Mouse (Mus musculus) inflammation-experienced regulatory T-cells, adult 6 months (primary cell): Measurements from ENCODE around the gene Nudt22. TPM values are rescaled to one million over a fixed set of nuclear protein-coding genes. Genes with fewer than 3 reads are reported as not detected.

ENCODE experiments used
- ATAC-seq: one replicate; pipeline ENCODE4 v1.8.0; 2017
- polyA plus RNA-seq, 3 experiments: library from polyadenylated mRNA; unstranded; fragments of 100-300 nt; shearing (Covaris generic); gene quantifications; one replicate each; pipeline ENCODE4 v1.2.1; 2017

Nudt22 gene
- polyA plus RNA-seq = 10 to 100 TPM; 23.7 to 35.3 (median 33.7) TPM

DNA sequence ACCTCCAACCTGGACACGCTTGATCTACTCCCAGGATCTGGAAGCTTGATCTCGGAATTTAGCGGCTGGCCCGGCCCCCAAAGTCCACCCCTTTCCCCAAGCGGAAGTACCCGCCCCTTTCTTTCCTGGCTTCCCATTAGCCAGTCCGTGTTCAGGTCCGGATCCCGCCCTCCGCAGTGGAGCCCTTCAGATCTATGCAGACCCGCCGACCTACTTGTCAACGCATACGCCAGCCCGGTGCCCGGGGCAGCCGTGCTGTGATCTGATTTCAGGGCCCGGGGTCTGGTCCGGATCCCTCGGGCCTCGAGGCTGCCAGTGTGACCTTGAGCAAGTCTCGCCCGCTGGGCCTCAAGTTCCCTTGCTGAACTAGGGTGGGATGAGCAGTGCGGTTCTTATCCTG, at the start of gene Nudt22, which contains the start of gene Trpt1:
Gene Nudt22 (minus strand): TSS at position 112 of the 400 bp plus-strand sequence.
Gene Trpt1 (plus strand): TSS at position 126 of the 400 bp plus-strand sequence.
- peak; percentile 50 for ATAC-seq

- ATAC-seq = no peak
Observed at GRCm38 (mm10) chr19:7044706-7045105, 48.8 kb upstream of the Nudt22 start.

- no peak for ATAC-seq
Observed at GRCm38 (mm10) chr19:7044279-7044678, 48.4 kb upstream of the Nudt22 start.

GRCm38 (mm10) chr19:7041171-7041570, 45.3 kb upstream of the Nudt22 start:
- ATAC-seq = no peak

DNA sequence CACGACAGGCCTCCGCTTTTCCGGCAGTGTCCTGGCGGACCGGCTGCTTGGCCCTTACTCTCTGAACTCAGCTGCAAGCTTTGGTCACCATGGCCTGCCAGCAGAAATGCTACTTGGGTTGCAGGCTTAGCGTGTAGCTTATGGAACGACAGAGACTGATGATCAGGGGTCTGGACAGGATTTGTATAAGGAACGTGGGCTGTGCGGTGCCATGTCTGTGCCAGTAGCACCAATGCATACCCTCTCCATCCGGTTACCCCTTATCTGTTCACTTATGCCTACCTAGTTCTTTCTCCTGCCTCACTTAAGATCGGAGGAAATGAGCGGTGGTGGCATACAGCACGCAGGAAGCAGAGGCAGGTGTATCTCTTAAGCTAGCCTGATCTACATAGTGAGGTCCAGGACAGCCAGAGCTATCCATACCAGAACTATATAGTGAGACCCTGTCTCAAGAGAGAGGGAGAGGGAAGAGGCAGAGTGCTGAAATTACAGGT, 44.8 kb upstream of the Nudt22 start:
- no peak for ATAC-seq

- peak; percentile 95 for ATAC-seq
Observed at GRCm38 (mm10) chr19:7039841-7040636, 44.1 kb upstream of the Nudt22 start, which contains the start of gene Stip1. Gene Stip1, minus strand, starts transcription at chr19:7039967.

DNA sequence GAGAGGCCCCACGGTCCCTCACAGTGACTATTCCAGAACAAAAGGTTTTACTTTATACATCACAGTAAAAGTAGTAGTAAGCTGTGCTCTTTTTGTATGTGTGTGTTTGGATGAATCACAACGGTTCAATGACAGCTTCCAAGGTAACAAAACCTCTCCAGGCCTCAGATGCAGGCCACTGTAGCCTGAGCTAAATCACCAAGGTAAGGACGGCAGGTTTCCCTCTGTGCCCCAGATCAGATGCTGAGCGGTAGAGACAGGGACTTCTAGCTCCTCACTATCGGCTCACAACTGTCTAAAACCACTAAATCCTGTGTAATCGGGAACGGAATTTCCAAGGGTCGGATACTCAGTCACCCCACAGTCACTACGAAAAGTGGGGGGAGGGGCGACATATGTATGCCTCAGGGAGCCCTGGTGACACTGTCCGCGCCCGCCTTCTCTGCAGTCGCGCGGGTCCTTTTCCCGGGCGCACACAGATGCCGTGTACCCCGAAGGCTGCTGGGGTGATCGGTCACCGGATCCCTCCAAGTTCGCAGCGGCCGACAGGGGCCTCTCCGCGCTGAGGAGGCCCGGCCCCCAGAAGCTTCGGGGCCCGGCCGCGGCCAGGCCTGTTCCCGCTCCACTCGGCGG, 43.3 kb upstream of the Nudt22 start:
- ATAC-seq = no peak

DNA sequence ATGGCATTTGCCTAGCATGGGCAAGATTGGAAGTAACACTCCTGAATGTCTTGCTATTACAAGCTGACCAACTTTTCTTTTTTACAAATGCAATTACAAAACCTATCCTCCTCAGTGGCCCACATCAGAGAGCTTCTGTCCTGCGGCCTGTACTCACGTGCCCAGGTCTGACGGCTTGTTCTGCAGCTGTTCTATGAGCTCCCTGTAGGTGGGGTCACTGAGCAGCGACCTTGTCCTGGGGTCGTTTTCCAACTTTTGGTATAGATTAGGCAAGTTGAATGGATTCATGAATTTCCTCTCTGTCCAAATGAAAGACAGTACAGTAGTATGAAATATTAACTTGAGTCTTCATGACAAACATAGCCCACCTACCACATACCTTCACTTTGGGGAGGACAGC, 38.1 kb upstream of the Nudt22 start:
- no peak for ATAC-seq

DNA sequence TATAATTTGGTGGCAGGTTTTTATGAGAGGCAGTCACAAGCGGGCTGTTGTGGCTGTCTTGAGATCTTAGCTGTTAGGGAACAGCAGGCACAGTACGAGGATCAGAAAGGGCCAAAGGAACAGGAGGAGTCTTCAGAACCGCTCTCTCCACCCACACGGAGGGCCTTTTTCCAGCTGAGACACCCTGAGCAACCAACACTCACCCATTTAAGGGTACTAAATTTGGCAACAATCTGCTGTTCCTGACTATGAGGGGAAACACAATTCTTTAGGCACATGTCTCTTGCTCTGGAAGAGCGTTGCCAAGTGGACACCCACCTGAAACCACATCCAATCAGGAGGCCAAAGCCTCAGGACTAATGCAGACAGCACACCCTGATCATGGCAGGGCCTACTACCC, 33.6 kb upstream of the Nudt22 start:
- ATAC-seq = no peak

DNA sequence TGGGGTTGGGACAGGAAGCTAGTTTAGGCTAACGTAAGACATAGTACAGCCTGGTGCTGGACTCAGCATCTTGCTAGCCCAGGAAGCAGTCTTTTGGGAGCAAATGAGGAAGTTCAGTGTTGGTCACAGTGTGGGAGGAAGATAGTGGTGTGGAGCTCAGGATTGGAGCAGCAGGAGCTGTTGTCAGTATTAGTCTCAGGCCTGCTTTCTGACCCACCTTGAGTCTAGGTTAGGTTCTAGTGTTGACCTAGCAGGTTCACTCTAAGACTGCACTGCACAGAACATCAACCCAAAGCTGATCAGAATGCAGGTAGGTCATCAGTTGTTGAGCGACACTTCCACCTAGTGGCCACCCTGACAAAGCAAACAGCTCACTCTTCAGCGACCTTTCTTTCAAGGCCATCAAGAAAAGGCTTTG, 24.3 kb upstream of the Nudt22 start:
- ATAC-seq = peak; percentile 43

GRCm38 (mm10) chr19:7019191-7019590, 23.3 kb upstream of the Nudt22 start, which contains the start of gene Fermt3:
Gene Fermt3, minus strand, starts transcription at chr19:7019469.
- ATAC-seq = peak; percentile 81

DNA sequence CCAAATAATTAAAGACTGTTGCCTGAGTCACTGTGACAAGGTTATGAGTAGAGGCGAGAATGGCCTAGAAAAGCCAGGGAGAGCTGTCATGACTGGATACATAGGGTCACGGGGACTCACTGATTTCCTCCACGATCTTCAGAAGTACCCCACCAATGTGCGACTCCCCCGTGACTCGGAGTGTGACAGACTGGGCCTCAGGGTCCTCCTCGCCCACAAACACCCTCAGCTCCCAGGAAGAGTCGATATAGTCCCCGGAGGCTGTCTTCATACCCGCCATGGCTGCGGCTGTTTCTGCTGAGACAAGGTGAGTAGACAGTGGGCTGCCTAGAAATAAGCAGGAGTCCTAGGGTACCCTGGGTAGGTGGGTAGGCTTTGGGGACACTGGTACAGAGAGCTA, 22.6 kb upstream of the Nudt22 start:
- no peak for ATAC-seq

DNA sequence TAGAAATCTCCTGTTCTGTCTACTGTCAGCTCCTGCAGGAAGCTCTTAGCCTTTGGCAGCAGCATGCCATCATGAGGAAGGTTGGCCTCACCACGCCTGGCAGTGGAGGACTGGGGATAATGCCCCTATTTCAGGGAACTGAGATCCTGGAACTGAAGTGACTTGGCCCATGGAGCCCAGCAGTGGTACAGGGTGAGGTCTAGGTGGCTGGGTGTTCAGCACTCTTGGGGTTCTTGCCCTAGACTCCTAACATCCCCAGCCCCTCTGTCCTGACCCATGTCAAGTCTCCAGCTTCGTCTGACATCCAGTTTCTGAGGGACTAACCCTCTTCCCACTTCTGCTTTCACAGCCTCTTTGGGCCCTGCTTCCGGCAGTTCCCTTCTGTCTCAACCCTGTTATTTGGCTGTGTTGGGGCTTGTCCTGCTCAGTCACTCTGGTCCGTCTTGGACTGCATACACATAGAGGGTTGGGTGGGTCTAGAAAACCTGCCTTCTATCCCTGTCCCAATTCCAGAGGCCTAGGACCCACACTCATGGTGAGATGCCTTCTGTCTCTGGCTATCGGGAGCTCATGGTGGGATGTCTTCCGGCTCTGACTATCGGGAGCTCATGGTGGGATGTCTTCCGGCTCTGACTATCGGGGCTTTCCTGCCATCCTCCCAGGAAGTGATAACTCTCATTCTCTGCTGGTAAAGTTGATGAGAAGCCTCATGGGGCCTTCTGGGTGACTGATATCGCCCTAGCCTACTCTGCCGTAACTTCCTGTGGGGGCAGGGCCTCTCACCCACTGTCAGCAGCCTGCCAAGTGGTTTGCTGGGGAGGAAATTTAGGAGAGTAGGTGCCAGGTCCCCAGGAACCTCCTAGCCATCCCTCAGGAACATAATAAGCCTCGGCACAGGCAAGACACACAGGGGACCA, 21.9 kb upstream of the Nudt22 start:
- peak; percentile 74 for ATAC-seq

DNA sequence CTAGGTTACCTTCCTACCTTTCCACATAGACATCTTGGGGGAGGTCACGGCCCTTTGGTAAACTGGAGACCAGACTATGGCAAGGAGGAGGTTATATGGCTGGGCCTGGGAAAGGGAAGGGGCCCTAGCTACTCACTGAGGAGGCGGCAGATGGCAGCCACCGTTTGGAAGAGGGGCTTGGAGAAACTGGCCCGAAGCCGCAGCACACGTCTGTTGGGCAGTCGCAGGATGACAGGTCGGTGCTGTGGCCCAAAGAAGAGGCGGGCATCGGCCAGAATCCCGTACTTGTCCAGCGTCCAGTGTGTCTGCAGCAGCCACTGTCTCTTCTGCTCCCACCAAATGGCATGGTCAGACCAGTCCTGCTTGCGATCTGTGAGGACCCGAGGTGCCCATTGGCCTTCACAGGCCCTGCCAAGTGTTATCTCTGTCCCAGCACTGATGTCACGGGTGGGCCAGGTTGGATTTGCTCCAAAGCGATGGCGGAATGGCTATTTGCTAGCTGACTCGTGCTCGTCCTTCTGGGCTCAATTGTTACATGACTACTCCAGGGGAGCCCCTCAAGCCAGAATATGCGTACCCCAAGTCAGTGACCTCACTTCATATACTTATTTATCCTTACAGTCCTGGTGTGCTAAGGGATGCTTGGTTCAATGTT, 18.7 kb upstream of the Nudt22 start:
- no peak for ATAC-seq

DNA sequence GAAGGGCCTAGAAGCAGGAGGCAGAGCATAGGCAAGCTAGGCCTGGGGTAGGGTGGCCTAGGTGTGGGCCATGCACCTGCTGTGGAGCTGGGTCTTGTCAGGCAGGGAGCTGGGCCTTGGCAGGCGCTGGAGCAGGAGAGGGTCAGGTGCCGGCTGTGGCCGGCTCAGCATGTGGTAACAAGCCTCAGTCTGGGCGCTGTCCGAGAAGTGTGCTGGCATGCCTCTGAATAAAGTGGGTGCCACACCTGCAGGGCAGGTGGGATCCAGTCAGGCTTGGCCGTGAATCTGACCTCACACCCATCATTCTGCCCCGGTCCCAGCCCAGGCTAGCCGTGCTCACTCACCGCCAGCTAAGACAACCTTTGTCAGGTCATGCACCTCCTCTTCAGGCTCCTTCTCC, 18.1 kb upstream of the Nudt22 start:
- no peak for ATAC-seq

GRCm38 (mm10) chr19:7012426-7012825, 16.5 kb upstream of the Nudt22 start:
- ATAC-seq = no peak

GRCm38 (mm10) chr19:7006892-7007593, 11.1 kb upstream of the Nudt22 start:
- ATAC-seq = no peak

DNA sequence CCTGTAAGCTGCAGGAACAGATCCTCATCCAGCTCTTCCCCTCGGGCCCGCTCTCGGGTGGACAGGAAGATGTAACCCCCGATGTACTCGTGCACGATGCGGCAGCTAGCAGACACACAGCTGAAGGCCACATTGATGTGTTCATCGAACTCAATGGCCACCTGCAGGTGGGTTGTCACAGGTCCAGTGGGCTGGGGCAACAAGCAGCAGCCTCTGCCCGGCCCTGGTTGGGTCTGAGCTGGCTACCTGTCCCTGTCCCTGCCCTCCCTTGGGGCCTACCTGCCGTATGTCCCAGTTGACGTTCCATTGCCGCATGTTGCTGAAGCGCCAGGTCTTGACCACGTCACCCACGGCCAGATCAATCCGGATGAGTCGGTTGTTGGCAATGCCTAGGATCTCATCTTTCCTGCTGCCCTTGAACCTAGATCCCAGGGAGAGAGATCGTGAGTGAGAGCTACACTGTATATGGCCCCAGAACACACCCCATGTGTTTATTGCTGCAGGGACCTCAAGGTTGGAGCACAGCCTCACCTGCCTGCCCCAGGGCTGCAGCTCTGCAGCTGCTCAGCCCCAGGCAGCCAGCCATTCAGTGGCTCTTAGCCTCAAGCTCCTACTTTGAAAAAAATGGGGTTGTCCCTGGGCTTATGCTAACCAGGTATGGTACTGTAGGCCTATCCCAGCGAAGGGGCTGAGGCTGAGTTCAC, 3.6 kb upstream of the Nudt22 start:
- no peak for ATAC-seq

GRCm38 (mm10) chr19:6997721-6998290, 1.9 kb upstream of the Nudt22 start:
- ATAC-seq = no peak

DNA sequence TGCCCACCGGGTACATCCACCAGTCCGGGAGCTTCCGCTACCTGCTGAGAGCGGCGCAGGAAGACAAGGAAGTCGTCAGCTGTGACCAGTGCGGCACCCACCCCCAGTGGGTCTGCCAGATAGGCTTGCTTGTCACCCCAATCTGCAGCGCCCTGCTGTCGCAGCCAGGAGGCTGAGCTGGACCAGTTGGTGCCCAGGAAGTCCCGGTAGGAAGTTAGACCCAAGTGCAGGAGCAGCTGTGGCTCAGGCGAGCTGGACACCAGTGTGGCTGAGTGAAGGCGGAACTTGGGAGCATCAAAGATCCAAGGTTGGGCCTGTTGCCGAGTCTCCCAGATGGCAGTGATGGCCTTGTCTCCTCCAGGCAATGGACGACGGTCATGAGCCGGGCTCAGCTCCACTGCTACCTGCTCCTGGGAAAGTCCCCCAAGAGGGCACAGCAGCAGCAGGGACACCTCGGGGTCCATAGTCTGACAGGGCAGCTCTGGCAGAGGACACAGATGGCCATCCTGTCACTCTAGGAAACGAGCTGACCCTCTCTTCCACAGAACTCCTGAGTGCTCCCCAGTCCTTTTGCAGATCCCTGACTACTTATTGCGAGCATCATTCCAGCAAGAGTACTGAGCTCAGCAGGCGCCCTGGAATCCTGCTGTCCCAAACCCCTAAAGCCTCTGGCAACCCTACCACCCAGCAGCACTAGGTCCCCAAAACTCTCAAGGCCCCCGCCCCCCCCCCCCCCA, 494 bp downstream of the Nudt22 start:
- no peak for ATAC-seq
